Mouse (Mus musculus): ENCODE results near the gene Nr3c2.

Nr3c2 gene

DNA sequence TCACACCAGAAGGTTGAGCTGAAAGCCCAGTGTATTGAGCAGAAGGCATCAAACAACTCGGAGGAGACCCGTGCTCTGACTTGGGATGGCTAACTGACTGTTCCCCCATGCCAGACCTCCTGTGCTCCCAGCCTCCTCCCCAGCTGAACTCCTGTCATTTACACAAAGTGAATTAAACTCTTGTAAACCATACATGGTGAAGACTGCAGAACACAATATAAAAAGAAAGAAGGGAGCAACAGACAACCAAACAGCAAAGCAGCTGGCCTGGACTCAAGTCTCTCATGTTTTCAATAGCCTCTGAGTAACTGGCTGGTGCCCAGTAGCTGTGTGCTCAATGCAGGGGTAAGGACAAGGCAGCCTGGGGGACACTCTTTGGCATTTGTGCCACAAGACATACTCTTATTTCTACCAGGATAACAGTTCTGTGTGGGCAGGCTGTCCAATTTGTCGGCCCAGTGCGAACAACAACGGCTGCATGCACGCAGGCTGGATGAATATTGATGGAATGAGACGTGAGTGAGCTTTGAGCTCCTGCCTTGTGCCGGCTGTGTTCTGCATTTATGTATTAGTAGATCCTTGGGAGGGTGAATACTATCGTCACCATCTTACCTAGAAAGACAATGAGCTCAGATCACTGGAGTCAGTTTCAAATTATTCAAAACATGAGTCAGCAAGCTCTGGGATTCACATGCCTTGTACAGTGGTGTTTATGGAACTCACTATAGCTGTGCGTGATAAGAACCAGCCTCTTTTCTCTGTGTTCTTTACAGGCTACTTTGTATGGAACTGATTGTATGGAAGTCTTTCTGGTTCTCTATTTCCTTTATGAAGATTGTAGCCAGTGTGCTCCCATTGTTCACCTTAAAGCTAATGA lies 152.4 kb downstream of the Nr3c2 start:
- intact Hi-C loops (cut with DNase I), result no loop called here

DNA sequence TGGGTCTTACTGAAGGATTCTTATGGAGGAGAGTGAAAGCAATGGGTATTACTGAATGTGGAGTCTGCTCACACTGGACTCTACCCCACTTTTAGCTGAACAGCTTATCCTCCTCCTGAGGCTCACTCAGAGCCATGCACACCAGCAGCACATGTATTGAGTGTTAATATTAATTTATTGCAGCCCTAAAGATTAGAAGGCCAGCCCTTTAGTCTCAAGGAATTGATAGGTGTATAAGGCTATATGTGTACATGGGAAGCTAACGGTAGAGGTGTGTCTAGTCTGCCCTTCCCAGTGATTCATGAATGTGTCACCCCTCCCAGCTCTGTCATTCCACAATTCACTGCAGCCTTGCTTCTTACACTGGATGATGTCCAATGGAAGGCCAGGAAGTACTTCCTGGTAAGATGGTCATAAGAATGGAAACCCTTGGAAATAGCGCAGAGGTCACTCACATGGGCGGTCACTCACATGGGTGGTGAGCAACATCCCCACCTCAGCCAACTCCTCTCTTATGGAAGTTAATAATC lies 156.3 kb downstream of the Nr3c2 start:
- intact Hi-C loops (cut with DNase I), result no loop called here

DNA sequence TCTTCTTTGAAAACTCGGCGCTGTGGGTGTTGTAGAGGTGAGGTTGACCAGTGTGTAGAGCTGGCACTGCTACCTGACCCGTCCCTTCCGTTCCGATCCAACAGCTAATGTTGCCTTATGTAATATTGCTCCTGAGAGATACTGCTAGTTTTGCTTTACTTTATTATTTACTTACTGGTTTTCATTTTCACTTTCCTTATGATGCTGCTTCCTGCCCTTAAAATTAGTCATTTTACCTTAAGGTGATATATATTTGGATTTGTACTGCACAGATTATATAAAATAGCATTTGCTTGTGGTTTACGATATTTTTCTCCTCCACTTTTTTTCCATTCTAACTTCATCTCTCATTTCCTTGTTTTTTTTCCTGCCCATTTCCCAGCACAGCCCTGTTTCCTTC lies 157.6 kb downstream of the Nr3c2 start:
- intact Hi-C loops (cut with DNase I), result no loop called here

DNA sequence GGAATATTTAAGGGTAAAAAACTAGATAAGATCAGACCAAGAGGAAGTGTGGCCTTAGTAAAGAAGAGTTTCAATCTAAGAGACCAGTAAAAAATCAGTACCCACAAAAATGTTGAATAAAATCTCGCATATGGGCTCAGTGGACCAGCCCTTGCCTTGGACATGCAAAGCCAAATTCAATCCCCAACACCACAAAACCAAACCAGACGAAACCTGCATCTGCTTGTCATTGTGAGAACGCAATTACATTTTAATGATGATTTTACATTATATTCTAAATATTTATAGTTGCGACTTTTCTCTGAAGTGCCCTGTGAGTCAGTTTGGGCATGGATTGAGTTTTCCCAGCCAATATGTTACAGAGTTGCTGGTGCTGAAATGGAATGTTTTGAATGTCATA lies 183.4 kb downstream of the Nr3c2 start:
- intact Hi-C loops (cut with DNase I), result no loop called here

DNA sequence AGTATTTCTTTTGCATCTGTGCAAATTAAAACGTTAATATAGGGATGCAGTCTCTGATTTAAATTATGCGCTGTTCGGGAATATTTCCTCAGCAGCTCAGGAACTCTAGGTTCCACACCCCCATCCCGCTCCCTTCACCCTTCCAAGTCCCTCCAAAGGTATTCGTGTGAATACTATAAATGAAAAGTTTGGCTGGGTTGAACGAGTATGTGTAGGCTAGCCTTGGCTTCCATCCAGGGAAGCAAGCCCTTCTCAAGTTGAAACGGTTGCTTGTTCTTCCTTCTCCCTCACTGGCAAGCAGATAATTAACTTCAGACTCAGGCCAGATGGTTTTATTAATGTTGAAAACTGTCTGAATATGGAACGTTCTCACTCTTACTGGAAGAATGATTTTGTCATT lies 186.8 kb downstream of the Nr3c2 start:
- intact Hi-C loops (cut with DNase I), result no loop called here

DNA sequence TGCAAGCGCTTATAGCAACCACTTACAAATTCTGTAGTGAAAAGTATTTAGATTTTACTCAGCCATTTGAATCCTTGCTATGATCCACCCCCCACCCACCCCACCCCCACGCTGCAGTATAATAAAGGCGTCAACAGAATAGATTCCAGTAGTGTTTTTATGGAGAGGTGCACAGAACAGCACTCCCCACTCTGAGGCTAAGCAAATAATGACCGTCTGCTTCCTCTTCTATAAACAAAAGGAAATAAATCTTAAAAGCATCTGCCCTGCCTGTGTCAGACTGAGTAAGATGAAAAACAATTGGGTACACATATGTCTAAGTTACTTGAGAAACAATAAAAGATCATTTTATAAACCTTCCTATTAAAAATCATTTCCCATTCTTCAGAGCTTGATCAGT lies 197.5 kb downstream of the Nr3c2 start:
- intact Hi-C loops (cut with DNase I), result no loop called here

DNA sequence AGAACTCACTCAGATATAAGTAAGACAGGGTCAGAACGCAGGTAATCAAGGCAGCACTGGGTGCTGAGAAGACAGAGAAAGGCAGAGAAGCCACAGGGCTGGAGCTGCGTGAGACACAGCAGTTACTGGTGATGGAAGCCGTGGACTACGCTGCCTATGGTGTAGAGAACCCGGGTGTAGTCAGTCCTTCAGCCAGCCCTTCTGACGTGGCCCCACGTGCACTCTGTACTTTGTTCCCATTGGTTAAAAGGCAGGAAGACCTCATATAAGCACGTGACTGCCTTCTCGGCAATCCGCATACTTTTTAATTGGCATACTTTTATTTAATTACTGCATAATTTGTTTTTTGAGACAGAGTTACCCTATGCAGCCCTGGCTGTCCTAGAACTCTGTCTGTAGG lies 198.9 kb downstream of the Nr3c2 start:
- intact Hi-C loops (cut with DNase I), result no loop called here

DNA sequence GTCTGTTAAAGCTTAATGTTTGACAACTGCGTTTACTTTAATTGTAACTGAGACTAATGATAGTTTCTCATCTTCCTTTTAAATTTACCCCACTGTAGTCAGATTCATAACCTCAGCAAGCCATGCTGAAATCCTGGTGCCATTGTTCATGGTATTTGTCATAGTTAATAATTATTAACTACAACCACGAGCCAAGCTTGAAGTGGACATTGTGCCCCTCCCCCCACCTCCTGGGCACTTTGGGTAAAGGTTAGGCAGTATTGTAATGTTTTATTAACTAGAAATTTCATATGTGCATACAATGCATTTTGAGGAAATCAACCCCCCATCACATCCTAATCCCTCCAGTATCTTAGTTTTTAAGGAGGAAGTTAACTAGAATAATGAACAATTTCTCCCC lies 201.1 kb downstream of the Nr3c2 start:
- intact Hi-C loops (cut with DNase I), result no loop called here

DNA sequence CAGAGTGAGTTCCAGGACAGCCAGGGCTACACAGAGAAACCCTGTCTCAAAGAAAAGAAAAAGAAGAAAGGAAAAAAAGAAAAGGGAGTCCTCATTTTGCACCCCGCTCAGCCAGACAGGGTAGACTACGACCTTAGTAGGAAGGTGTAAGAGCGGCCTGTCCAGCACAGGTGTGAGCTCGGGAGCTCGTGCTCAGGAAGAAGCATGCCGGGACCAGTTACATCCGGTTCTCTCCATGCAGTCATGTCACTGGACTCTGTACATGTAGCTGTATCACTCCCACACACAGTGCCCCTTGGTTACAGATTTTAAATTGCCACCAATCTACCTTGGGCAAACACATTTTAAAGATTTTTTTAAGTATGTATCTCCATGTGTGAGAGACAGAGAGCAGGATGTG lies 203.6 kb downstream of the Nr3c2 start:
- intact Hi-C loops (cut with DNase I), result no loop called here

DNA sequence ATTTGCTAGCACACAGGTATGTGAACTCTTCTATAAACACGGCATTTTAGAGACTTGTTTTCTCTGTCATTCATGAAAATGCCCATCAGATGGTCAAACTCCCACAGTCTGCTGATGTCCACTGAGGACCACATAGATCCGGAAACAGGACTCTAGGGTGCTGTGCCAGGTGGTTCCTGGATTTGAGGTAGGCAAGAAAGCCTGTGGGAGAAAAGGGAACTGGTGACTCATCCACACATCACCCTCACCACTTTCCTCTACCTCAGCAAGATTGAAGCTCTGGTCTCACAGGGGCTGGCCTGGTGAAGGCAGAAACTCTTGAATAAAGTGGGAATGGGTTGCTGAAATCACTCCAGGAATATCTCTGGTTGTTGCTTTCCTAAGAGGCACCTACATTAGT lies 213.5 kb downstream of the Nr3c2 start:
- intact Hi-C loops (cut with DNase I), result loop anchor here (10.0 kb wide), 1 partner anchor 208 kb away; no protein-coding TSS in a partner anchor

DNA sequence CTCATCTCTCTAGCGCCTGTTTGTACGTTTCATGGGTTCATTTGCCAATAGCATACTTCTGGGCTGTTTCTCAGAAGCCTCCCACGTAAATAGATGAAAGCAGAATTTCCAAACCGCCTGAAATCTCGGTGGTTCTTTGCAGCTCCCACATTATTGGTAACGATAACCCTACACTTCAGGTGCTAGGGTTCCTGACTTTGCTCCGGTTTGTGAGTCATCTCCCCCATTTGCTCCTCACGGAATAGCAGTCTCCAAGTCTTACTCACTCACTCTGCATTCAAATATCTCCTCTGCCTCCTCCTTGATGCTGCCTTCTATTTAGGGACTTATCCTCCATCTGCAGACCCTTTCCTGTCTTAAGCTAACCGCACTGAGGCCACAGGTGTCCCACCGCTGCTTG lies 215.5 kb downstream of the Nr3c2 start:
- intact Hi-C loops (cut with DNase I), result loop anchor here (10.0 kb wide), 1 partner anchor 210 kb away; no protein-coding TSS in a partner anchor

DNA sequence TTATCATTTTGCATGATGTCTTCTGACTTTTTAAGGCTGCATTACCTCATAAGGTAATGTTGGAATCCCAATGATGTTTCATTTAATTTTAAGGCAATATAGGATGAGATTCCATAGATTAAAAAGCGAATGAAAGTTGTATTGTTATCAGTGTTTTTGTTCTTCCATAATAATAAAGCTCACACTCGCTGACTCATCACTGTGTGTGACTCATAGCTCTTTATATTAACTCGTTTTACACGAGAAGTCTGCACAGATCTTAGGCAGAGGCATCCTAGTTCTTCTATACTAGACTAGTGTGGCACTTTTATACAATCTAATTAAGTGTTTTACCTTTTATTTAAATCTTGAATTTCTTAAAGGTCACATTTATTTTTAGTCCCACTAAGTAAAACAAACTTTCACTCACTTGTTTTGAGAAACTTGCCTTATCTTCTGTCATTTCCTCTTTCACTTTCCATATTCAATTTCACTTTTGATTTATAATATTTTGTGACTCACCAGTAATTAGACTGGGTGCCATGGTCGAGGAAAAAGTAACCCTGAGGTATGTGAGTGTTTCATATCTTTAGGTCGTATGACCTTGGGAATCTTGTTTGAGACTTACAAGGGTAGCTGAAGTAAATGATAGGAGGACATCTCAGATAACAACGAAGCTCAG lies 217.3 kb downstream of the Nr3c2 start:
- intact Hi-C loops (cut with DNase I), result loop anchor here (10.0 kb wide), 1 partner anchor 212 kb away; no protein-coding TSS in a partner anchor

DNA sequence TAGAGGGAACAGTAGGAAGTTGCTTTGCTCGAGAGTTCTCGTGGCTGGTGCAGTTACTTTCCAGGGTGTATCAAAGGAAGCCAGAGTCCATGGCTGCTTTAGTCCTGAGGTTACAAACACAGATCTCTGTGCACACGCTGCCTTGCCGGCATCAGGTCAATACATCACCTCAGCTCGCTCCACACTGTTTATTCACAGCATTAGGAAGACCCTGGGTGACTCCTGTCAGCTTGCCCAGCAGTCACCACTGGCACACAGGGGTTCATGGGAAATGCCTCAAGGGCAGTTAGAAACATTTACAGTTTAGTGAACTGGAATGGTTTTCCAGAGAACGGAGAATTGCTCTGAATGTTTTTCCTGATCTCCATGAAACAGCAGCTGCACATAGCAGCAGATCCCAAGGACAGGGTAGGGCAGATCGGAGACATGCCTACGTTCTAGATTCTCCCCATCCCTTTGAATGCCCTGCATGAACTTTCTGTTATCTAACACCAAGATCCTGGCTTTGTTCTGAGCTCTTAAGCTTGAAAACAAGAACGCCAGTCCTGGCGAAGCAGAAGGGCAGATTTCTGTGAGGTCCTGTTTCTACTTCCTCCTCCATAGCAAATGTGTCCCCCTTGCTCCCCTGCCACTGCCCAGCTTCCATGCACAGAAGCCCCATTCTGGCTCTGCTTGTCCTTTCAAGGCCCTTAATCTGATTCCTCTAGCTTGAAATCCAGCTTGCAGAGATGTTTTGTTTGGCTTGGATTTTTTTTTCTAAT lies 221.7 kb downstream of the Nr3c2 start:
- intact Hi-C loops (cut with DNase I), result no loop called here

DNA sequence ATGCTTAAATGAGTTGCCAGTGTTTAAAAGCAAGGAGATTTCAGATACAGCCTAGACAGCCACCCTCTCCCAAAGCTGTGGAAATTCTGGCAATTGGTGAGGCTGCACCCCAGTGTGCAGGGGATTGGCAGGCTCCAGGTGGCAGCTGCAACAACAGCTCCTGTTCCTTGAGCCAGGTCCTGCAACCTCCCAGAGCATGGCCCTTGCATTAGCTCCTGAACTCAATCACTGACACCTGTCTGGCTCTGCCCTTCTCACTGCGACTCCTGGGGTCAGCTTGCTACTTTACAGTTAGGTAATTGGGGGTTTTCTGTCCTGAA lies 222.3 kb downstream of the Nr3c2 start:
- intact Hi-C loops (cut with DNase I), result no loop called here

DNA sequence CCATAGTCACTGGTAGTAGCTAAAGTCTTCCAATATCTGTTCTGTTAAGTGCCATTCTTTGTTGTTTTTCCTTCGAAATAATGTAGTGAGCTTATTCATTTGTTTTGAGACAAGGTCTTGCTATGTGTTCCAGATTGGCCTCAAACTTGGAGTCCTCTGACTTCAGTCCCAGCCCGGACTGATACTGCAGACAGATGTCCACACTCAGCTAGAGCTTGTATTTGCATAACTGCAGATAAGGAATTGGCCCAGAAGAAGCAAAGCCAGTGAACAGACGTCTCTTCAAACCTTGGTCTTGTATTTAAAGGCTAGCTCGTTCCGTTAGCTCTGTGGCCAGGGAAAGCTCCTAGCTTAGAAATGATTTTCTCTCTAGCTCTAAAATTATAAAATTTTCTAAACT lies 223.1 kb downstream of the Nr3c2 start:
- intact Hi-C loops (cut with DNase I), result no loop called here

DNA sequence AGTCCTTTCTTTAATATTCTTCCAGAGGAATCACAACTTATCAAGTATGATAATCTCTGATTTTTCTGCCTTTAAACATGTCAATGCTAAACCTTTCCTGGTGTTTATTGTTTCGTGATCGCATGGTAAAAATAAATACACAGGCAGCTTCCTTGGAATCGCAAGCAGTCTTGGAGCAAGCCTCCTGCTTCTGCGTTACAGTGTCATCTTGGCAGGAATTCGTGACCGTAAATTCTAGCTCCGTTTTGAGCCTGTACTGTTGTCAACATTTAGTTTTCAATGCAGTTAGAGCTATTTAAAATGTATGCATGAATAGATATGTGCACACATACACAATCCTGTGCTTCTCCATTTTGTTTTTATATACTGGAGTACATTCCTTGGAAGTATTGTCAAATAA lies 226.5 kb downstream of the Nr3c2 start:
- intact Hi-C loops (cut with DNase I), result no loop called here

DNA sequence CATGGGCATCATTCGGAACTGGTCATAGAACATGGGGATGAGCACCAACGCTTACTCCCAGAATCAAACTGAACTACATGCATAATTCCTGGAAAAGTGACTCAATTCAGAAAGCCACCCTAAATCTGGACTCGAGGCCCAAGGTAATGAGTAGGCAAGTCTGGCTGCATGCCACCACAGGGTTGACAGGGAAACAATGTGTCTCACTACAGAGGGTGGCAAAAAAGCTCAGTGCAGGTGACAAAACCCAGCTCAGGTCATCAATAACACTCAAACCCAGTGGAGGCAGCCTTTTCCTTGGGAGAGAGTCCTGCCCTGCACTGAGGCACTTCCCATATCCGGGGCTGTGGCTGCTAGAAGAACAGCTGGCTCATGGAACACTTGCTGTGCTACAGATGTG lies 228.8 kb downstream of the Nr3c2 start:
- intact Hi-C loops (cut with DNase I), result no loop called here

DNA sequence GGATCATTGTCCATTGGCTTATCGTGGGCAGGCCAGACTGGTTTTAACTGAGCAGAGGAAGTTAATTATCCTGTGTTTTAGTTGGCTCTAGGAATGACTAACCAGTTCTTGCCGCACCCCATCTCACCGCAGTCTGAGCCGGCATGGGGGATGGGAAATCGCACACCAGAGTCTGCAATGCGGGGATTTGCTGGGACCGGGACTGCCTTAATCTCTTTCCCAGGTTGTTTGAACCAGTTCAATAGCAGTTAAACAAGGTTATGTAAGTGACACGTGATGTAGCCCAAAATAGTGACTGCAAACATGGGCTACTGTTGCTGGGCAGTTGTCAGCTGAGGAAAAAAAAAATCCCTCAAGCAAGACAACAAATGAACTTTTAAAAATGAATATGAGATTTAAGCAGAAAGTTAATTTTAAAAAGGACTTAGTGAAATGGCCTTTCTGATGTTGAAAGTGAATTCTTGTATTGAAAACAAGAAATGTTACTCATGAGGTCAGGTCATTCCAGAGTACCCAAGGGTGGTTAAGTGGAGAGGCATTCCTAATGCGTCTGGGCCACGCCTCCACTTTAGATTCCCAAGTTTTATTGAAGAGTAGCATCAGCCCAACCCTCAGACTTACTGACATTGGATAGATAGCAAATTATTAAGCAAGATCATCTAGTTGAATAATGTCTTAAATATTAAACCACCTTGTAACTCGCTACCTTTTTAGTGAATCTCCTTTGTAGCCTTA lies 233.8 kb downstream of the Nr3c2 start:
- intact Hi-C loops (cut with DNase I), result no loop called here

DNA sequence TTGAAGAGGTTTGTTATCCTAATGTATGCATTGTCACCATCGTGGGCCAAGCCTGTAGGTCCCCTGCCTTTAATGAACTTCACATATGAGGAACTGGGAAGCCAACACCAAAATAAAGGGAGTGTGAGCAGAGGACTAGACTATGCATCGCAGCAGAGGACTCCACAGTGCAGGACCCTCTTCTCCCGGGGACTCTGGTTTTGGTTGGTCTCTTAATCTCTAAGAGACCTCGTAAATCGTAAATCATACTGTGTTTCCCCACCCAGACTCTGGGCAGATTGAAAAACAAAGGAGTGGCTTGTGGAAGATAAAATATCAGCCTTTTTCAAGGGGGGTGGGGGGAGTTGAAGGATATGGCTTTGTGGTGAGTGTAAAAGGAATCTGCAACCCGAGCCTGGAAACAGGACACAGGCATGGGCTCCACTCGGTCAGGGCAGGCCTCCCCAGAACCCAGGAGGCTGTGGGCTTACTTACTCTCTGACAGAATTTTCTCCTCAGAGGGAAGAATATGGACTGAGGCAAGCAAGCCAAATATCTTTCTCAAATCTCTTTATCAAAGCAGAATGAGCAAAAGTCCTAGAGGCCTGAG lies 234.6 kb downstream of the Nr3c2 start:
- intact Hi-C loops (cut with DNase I), result no loop called here

DNA sequence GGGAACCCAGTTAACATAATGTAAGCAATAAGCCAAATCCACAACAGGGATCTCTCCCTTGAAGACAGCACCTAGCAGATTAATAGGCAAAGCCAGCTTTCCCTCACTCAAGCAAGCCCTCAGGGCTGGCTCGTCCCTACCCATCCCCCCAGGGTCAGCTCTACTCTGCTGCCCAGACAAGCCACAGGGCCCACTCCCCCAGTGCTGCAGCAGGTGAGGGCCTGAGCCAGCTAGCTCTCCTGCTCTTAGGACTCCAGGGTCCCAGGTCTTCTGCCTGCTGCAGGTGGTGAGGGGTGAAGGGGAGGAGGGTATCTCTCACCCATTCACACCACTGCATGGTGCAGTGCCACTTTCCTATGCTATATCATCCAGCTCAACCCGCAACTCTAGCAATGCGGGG lies 246.0 kb downstream of the Nr3c2 start:
- intact Hi-C loops (cut with DNase I), result no loop called here

DNA sequence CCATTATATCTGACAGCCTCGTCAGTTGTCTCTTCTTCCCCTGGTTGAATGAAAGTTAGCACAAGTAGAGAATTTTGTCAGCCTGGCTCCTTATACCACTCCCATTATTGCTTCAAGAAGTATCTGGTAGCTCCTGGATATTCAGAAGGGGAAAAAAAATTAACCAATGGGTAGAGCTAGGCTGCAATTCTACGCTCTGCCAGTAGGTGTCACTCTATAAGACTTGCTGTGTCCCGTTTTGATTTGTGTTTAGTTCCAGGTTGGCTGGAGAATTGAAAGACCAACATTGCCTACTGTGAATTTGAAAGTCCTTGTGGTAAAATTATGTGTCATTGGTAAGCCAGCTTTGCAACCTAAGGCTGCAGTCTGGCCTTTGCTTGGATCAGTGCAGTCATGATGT lies 255.3 kb downstream of the Nr3c2 start:
- intact Hi-C loops (cut with DNase I), result no loop called here

All from adrenal gland (tissue).